Mouse (Mus musculus) limb, embryonic 14.5 days (tissue): ENCODE measurements at regions not wholly inside any gene's neighbourhood (a gene's known extent, or its start where the extent isn't known, plus 50 kb on each side); places are given as distances from the start of the nearest gene placed in this dataset.

Source experiments
- ATAC-seq: fragments of 200-750 bp; cut with Nextera tagmentation; 2 replicates; pipeline ENCODE4 v1.8.0; 2017; ENCODE audit warnings: low read depth, moderate number of reproducible peaks, moderate TSS enrichment; ENCODE audit not compliant: low FRiP score
- DNase-seq: peaks from one replicate; pipeline ENCODE4 v3.0.0-alpha.2; 2015; ENCODE audit warnings: low spot score
- H3K27ac ChIP-seq: fragments of 300-500 bp; sonication (generic); replicated peaks from 2 replicates; pipeline ENCODE4 v1.5.1; 2014; ENCODE audit warnings: low read depth, mild to moderate bottlenecking, low read length, moderate library complexity, mixed read lengths
- H3K27me3 ChIP-seq: fragments of 300-500 bp; sonication (generic); 2 replicates; pipeline ENCODE4 v1.6.1; 2014; ENCODE audit warnings: low read length, mixed read lengths; ENCODE audit not compliant: control insufficient read depth, insufficient read depth
- H3K36me3 ChIP-seq: fragments of 300-500 bp; sonication (generic); 2 replicates; pipeline ENCODE4 v1.6.1; 2014; ENCODE audit warnings: mild to moderate bottlenecking, low read length, moderate library complexity, mixed read lengths; ENCODE audit not compliant: control insufficient read depth, insufficient read depth
- H3K4me1 ChIP-seq: fragments of 300-500 bp; sonication (generic); 2 replicates; pipeline ENCODE4 v1.6.1; 2014; ENCODE audit warnings: antibody characterized with exemption, low read length, mixed read lengths; ENCODE audit not compliant: control insufficient read depth, insufficient read depth
- H3K4me2 ChIP-seq: fragments of 300-500 bp; sonication (generic); replicated peaks from 2 replicates; pipeline ENCODE4 v1.6.1; 2014; ENCODE audit warnings: low read depth, mild to moderate bottlenecking, low read length, moderate library complexity; ENCODE audit not compliant: severe bottlenecking
- H3K4me3 ChIP-seq: fragments of 300-500 bp; sonication (generic); replicated peaks from 2 replicates; pipeline ENCODE4 v1.5.1; 2014; ENCODE audit warnings: low read length
- H3K9ac ChIP-seq: fragments of 300-500 bp; sonication (generic); 2 replicates; pipeline ENCODE4 v1.6.1; 2014; ENCODE audit warnings: mild to moderate bottlenecking, low read depth, low read length, moderate library complexity; ENCODE audit not compliant: severe bottlenecking
- H3K9me3 ChIP-seq: fragments of 300-500 bp; sonication (generic); 2 replicates; pipeline ENCODE4 v1.6.1; 2016; ENCODE audit warnings: low read length; ENCODE audit not compliant: control insufficient read depth
- POLR2A ChIP-seq: fragments of 200-500 bp; IDR thresholded peaks from 2 replicates; pipeline ENCODE4 v1.8.0; 2012; ENCODE audit warnings: inconsistent platforms, mild to moderate bottlenecking, moderate library complexity, borderline replicate concordance; ENCODE audit not compliant: insufficient read depth, insufficient read length; ENCODE audit errors: extremely low read depth
- WGBS: fragments of 180-500 bp; shearing (Covaris S2); extraction: QIAGEN DNeasy Blood & Tissue Kit; methylation state at CpG from one replicate; pipeline ENCODE4 v1.1.7; 2014; 5-methylcytosine and 5-hydroxymethylcytosine counted together

GRCm38 (mm10) chr2:48381481-48382075, 432.3 kb upstream of the Acvr2a start:
- Histone ChIP-seq H3K4me3 (no peak overlapping the region), H3K9ac (no peak overlapping the region), H3K27me3 (no peaks in the 10 kb centered on the region), H3K36me3 (no peaks in the 10 kb centered on the region), H3K4me1 (no peaks in the 10 kb centered on the region), H3K9me3 (no peaks in the 10 kb centered on the region), H3K4me2 (no peak overlapping the region), H3K27ac (no peak overlapping the region)
- WGBS = 80% methylated on average over 14 of the region's 14 CpGs
- TF ChIP-seq POLR2A = no peak
- DNase-seq (no peak), ATAC-seq (no peak)

GRCm38 (mm10) chr2:48398504-48398903, 415.4 kb upstream of the Acvr2a start:
- no peaks in the 10 kb centered on the region for H3K36me3 ChIP-seq
- ATAC-seq = no peak
- H3K27me3 ChIP-seq = no peaks in the 10 kb centered on the region

GRCm38 (mm10) chr2:48399191-48399590, 414.7 kb upstream of the Acvr2a start:
- no peaks in the 10 kb centered on the region for H3K4me1 ChIP-seq
- TF ChIP-seq POLR2A = no peak
- no peak overlapping the region for H3K4me2 ChIP-seq
- DNase-seq (no peak), ATAC-seq (no peak)
- no peak overlapping the region for H3K9ac ChIP-seq
- H3K27me3 ChIP-seq = no peaks in the 10 kb centered on the region
- 79% methylated on average over 1 of the region's 1 CpGs for WGBS
- no peak overlapping the region for H3K27ac ChIP-seq
- H3K4me3 ChIP-seq = no peak overlapping the region
- no peaks in the 10 kb centered on the region for H3K9me3 ChIP-seq
- no peaks in the 10 kb centered on the region for H3K36me3 ChIP-seq

More at GRCm38 (mm10) chr2:48398504-48398903, 415.4 kb upstream of the Acvr2a start:
- no peak for TF ChIP-seq POLR2A
- no peak for DNase-seq
- H3K27ac ChIP-seq = no peak overlapping the region
- no peak overlapping the region for H3K9ac ChIP-seq
- H3K4me2 ChIP-seq = no peak overlapping the region
- H3K4me3 ChIP-seq = no peak overlapping the region
- H3K4me1 ChIP-seq = no peaks in the 10 kb centered on the region
- 91% methylated on average over 1 of the region's 1 CpGs for WGBS
- H3K9me3 ChIP-seq = no peaks in the 10 kb centered on the region

- Histone ChIP-seq H3K4me1 (no peaks in the 10 kb centered on the region), H3K27ac (no peak overlapping the region), H3K36me3 (no peaks in the 10 kb centered on the region), H3K9me3 (no peaks in the 10 kb centered on the region), H3K9ac (no peak overlapping the region), H3K4me2 (no peak overlapping the region), H3K27me3 (no peaks in the 10 kb centered on the region), H3K4me3 (no peak overlapping the region)
- ATAC-seq = no peak
- no peak for TF ChIP-seq POLR2A
- no peak for DNase-seq
- WGBS = 62% methylated on average over 2 of the region's 2 CpGs
Measured at GRCm38 (mm10) chr2:48402813-48403212, 411.1 kb upstream of the Acvr2a start.

- no peaks in the 10 kb centered on the region for H3K27me3 ChIP-seq
- ATAC-seq = no peak
- H3K27ac ChIP-seq = no peak overlapping the region
- no peak for TF ChIP-seq POLR2A
- no peaks in the 10 kb centered on the region for H3K9me3 ChIP-seq
- no peak overlapping the region for H3K9ac ChIP-seq
- no peak overlapping the region for H3K4me2 ChIP-seq
- no peaks in the 10 kb centered on the region; the same call in 1 of the 2 replicates for H3K4me1 ChIP-seq
- no peaks in the 10 kb centered on the region for H3K36me3 ChIP-seq
- 49% methylated on average over 3 of the region's 3 CpGs for WGBS
- H3K4me3 ChIP-seq = no peak overlapping the region
- no peak for DNase-seq
Measured at GRCm38 (mm10) chr2:48404460-48404859, 409.4 kb upstream of the Acvr2a start.

- H3K27me3 ChIP-seq = no peaks in the 10 kb centered on the region
- H3K4me2 ChIP-seq = no peak overlapping the region
- DNase-seq (no peak), ATAC-seq (no peak)
- no peak overlapping the region for H3K4me3 ChIP-seq
- H3K9me3 ChIP-seq = no peaks in the 10 kb centered on the region
- H3K36me3 ChIP-seq = no peaks in the 10 kb centered on the region
- no peak overlapping the region for H3K27ac ChIP-seq
- H3K9ac ChIP-seq = no peak overlapping the region
- peaks cover 2% of the 10 kb centered on the region; the same call in 1 of the 2 replicates for H3K4me1 ChIP-seq
- 81% methylated on average over 5 of the region's 5 CpGs for WGBS
- no peak for TF ChIP-seq POLR2A
Measured at GRCm38 (mm10) chr2:48407876-48408275, 406.0 kb upstream of the Acvr2a start.
